Mouse (Mus musculus) heart, postnatal 0 days (tissue): ENCODE measurements around the gene Zbtb25. TPM values are rescaled to one million over a fixed set of nuclear protein-coding genes. Genes with fewer than 3 reads are reported as not detected.

Experiments used
- ATAC-seq: fragments of 200-750 bp; cut with Nextera tagmentation; 2 replicates; pipeline ENCODE4 v1.8.0; 2017; ENCODE audit warnings: low read depth, moderate number of reproducible peaks, moderate library complexity; ENCODE audit not compliant: insufficient read depth
- DNase-seq: peaks from one replicate; pipeline ENCODE4 v3.0.0-alpha.2; 2016; ENCODE audit warnings: low spot score
- H3K27ac ChIP-seq: fragments of 300-500 bp; sonication (generic); 2 replicates; pipeline ENCODE4 v1.5.1; 2014; ENCODE audit warnings: low read depth, mild to moderate bottlenecking
- H3K27me3 ChIP-seq: fragments of 300-500 bp; sonication (generic); 2 replicates; pipeline ENCODE4 v1.6.1; 2014; ENCODE audit warnings: low read length, mixed read lengths; ENCODE audit not compliant: control insufficient read depth, insufficient read depth
- H3K36me3 ChIP-seq: fragments of 300-500 bp; sonication (generic); replicated peaks from 2 replicates; pipeline ENCODE4 v1.6.1; 2014; ENCODE audit warnings: low read length, mixed read lengths; ENCODE audit not compliant: control insufficient read depth, insufficient read depth
- H3K4me1 ChIP-seq: fragments of 300-500 bp; sonication (generic); 2 replicates; pipeline ENCODE4 v1.6.1; 2014; ENCODE audit warnings: antibody characterized with exemption; ENCODE audit not compliant: control insufficient read depth, insufficient read depth
- H3K4me2 ChIP-seq: fragments of 300-500 bp; sonication (generic); 2 replicates; pipeline ENCODE4 v1.6.1; 2014; ENCODE audit warnings: low read depth, mild to moderate bottlenecking, low read length, moderate library complexity
- H3K4me3 ChIP-seq: fragments of 300-500 bp; sonication (generic); 2 replicates; pipeline ENCODE4 v1.5.1; 2014; ENCODE audit warnings: low read depth, low read length
- H3K9ac ChIP-seq: fragments of 300-500 bp; sonication (generic); replicated peaks from 2 replicates; pipeline ENCODE4 v1.6.1; 2014; ENCODE audit warnings: low read depth, low read length, mixed read lengths
- H3K9me3 ChIP-seq: fragments of 300-500 bp; sonication (generic); replicated peaks from 2 replicates; pipeline ENCODE4 v1.6.1; 2016; ENCODE audit warnings: low read length; ENCODE audit not compliant: control insufficient read depth
- CTCF ChIP-seq: IDR thresholded peaks from 2 replicates; pipeline ENCODE4 v1.5.1; 2016; ENCODE audit warnings: antibody characterized with exemption, control low read depth, low read depth
- EP300 ChIP-seq: IDR thresholded peaks from 2 replicates; pipeline ENCODE4 v1.6.1; 2016; ENCODE audit warnings: antibody characterized with exemption, low read depth
- whole genome bisulfite sequencing: fragments of 180-500 bp; shearing (Covaris S2); extraction: QIAGEN DNeasy Blood & Tissue Kit; methylation state at CpG from one replicate; pipeline ENCODE4 v1.1.7; 2014; 5-methylcytosine and 5-hydroxymethylcytosine counted together
- polyA plus RNA-seq: library from polyadenylated mRNA; unstranded; fragments of >200 nt; fragmentation: Nextera tagmentation; extraction: Ambion mirVana; gene quantifications from 2 replicates; pipeline ENCODE4 v1.2.1, GENCODE M21; 2015
- total RNA-seq: library from RNA; depleted of rRNA; stranded (reverse); fragments of >200 nt; gene quantifications from 2 replicates; pipeline ENCODE4 v1.2.3, GENCODE M21; 2014; ENCODE audit warnings: low replicate concordance

The Zbtb25 gene
- total and polyA plus RNA-seq, 2 experiments from 2014 or later, result 8.1 to 10.4 TPM

GRCm38 (mm10) chr12:76349680-76350220 is 19.7 kb downstream of the Zbtb25 start:
- Histone ChIP-seq H3K36me3 (peaks cover 32% of the 10 kb centered on the region), H3K9me3 (no peaks in the 10 kb centered on the region), H3K4me1 (no peaks in the 10 kb centered on the region), H3K9ac (no peak overlapping the region), H3K27me3 (no peaks in the 10 kb centered on the region), H3K4me2 (no peak overlapping the region), H3K27ac (no peak overlapping the region), H3K4me3 (no peak overlapping the region)
- no peak for ATAC-seq
- TF ChIP-seq CTCF (no peak), EP300 (no peak)
- DNase-seq, result no peak
- 70% methylated on average over 8 of the region's 8 CpGs for WGBS

GRCm38 (mm10) chr12:76345759-76346455 is 23.5 kb downstream of the Zbtb25 start:
- peak; percentile 55 for TF ChIP-seq CTCF
- TF ChIP-seq EP300, result no peak
- ATAC-seq (no peak), DNase-seq (no peak)

GRCm38 (mm10) chr12:76341080-76341479 is 28.3 kb downstream of the Zbtb25 start:
- Histone ChIP-seq H3K36me3 (no peaks in the 10 kb centered on the region; the same call in none of the 2 replicates), H3K27me3 (no peaks in the 10 kb centered on the region), H3K9me3 (no peaks in the 10 kb centered on the region), H3K4me3 (no peak overlapping the region), H3K9ac (no peak overlapping the region), H3K27ac (no peak overlapping the region), H3K4me1 (no peaks in the 10 kb centered on the region), H3K4me2 (no peak overlapping the region)
- ATAC-seq (no peak), DNase-seq (peak; percentile 68)
- TF ChIP-seq EP300 (no peak), CTCF (peak; percentile 77)
- 4% methylated on average over 4 of the region's 4 CpGs for WGBS

More at GRCm38 (mm10) chr12:76345759-76346455, 23.5 kb downstream of the Zbtb25 start:
- H3K36me3 ChIP-seq, result peaks cover 21% of the 10 kb centered on the region
- H3K4me2 ChIP-seq, result no peak overlapping the region
- H3K9me3 ChIP-seq, result no peaks in the 10 kb centered on the region
- H3K27me3 ChIP-seq, result no peaks in the 10 kb centered on the region
- H3K4me1 ChIP-seq, result no peaks in the 10 kb centered on the region
- no peak overlapping the region for H3K9ac ChIP-seq
- 83% methylated on average over 5 of the region's 6 CpGs for WGBS
- no peak overlapping the region for H3K4me3 ChIP-seq
- no peak overlapping the region for H3K27ac ChIP-seq

- H3K9me3 ChIP-seq, result no peaks in the 10 kb centered on the region
- no peaks in the 10 kb centered on the region for H3K4me1 ChIP-seq
- no peaks in the 10 kb centered on the region for H3K27me3 ChIP-seq
- ATAC-seq, result no peak
- no peak for TF ChIP-seq CTCF
- no peak for TF ChIP-seq EP300
- H3K27ac ChIP-seq, result no peak overlapping the region
- H3K4me2 ChIP-seq, result no peak overlapping the region
- 54% methylated on average over 17 of the region's 17 CpGs for WGBS
- no peaks in the 10 kb centered on the region for H3K36me3 ChIP-seq
- H3K4me3 ChIP-seq, result no peak overlapping the region
- H3K9ac ChIP-seq, result no peak overlapping the region
- DNase-seq, result no peak
These were observed 33.1 kb downstream of the Zbtb25 start for GRCm38 (mm10) chr12:76336111-76336965.

GRCm38 (mm10) chr12:76335641-76336040 is 33.8 kb downstream of the Zbtb25 start:
- H3K4me3 ChIP-seq, result no peak overlapping the region
- no peaks in the 10 kb centered on the region for H3K9me3 ChIP-seq
- no peaks in the 10 kb centered on the region for H3K36me3 ChIP-seq
- H3K4me1 ChIP-seq, result no peaks in the 10 kb centered on the region
- H3K27me3 ChIP-seq, result no peaks in the 10 kb centered on the region
- no peak overlapping the region for H3K4me2 ChIP-seq
- no peak overlapping the region for H3K9ac ChIP-seq
- no peak overlapping the region for H3K27ac ChIP-seq
- no peak for ATAC-seq
- WGBS, result 78% methylated on average over 5 of the region's 5 CpGs
- TF ChIP-seq CTCF, result no peak
- TF ChIP-seq EP300, result no peak
- DNase-seq, result no peak
